Mouse (Mus musculus): ENCODE results near the gene Tex46. TPM values are rescaled to one million over a fixed set of nuclear protein-coding genes. Genes with fewer than 3 reads are reported as not detected.

Tex46 gene
- total RNA-seq, 2 experiments from 2014 or later = not detected

DNA sequence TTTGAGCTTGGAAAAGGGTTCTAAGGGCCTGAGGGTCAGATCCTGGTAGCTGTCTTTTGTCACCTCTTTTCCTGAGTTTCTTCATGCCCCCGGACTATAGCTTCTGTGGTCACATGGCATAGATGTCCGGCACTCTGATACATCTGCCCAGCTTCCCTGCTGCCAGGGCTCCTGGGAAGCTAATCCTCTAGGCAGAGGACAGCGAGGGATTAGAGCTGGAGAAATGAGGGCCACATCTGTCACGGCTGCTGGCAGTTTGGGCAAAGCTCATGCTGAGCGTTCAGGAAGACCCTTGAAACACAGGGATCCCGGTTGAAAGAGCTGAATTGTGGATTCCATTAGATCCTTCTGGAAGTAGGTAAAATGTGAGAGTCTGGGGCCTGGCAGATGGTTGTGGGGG, 12.2 kb downstream of the Tex46 start, which contains the start of gene Lactbl1:
Gene Lactbl1, plus strand, starts transcription at position 234 of the 400 bp plus-strand sequence.
- intact Hi-C loops (cut with DNase I; ENCODE audit: low total_unique reads) = loop anchor here (5.0 kb wide), 3 partner anchors 95 to 250 kb away; no protein-coding TSS in a partner anchor
- DNase-seq = no peak

DNA sequence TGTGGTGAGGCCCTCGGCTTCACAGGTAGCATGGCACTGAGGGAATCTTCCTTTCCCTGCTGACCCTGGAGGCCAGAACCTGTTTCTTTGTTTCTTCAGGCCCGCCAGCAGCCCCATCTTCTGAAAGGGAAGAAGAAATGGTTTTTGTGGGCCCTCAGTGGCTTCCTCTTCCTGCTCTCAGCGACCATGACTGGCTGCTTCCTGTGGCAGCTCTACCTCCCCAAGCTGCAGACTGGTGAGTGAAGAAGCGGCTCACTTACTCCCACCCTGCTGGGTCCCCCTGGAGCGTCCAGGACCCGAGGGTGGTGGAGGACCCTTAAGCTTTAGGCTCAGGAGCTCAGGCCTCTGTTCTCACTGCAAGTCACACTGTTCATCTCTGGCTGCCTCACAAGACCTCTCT, 16.4 kb downstream of the Tex46 start:
- intact Hi-C loops (cut with DNase I; ENCODE audit: low total_unique reads) = no loop called here
- DNase-seq = no peak

DNA sequence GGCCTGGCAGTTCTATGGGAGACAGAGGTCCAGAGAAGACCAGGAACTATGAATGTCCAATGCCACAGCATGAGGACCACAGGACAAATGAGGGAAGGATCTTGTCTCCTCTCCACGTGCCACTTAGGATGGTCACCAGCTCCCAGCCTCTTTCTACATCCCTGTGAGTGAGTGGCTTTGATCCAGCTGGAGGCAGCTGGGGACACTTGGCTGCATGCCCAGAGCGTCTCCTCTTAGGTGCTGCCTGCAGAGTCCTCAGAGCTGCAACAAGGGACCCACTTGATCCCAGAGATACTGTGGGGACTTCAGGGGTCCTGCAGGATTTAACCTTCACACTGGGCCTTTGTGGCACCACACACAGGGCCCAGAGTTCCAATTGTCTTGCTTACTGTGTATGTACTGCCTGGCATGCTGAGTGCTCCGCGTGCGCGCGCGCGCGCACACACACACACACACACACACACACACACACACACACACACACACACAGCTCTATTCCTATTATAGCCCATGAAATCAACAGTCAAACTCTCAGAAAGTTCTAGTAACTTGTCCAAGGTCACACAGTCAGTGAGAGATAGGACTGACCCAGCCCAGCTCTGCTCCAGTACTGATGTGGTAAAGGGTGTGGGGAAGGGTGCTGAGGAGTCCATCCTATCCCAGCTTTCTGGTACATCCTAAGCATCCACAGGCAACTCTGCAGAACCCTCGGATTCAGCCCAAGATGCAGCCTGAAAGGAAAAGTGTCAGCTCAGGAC, 21.2 kb downstream of the Tex46 start:
- no peak for DNase-seq
- intact Hi-C loops (cut with DNase I; ENCODE audit: low total_unique reads) = no loop called here

DNA sequence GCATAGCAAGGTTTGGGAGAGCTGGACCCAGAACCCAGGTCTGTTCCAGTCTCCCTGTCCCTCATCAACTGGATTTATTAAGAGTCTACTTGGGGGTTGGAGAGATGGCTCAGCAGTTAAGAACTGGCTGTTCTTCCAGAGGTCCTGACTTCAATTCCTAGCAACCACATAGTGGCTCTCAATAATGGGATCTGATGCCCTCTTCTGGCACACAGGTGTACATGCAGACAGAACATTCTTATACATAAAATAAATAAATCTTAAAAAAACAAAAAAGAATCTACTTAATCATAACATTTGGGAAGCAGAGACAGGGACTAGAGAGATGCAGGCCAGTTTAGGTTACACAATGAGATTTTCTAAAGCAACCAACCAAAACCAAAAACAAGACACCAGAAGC, 25.8 kb downstream of the Tex46 start:
- intact Hi-C loops (cut with DNase I; ENCODE audit: low total_unique reads) = no loop called here
- no peak for DNase-seq

DNA sequence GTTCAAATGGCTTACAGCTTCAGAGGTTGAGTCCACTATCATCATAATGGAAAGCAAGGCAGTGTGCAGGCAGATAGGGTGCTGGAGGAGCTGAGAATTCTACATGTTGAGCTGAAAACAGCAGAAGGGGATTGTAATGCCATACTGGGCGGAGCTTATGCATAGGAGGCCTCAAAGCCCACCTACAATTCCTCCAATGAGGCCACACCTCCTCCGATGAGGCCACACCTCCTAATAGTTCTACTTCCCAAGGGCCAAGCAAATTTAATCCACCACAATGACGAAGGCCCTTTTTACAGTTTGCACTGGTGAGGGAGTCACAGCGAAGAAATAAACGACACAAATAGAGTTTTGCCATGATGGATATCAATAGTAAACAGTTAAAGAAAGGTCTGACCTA, 26.3 kb downstream of the Tex46 start:
- no peak for DNase-seq
- intact Hi-C loops (cut with DNase I; ENCODE audit: low total_unique reads) = no loop called here

DNA sequence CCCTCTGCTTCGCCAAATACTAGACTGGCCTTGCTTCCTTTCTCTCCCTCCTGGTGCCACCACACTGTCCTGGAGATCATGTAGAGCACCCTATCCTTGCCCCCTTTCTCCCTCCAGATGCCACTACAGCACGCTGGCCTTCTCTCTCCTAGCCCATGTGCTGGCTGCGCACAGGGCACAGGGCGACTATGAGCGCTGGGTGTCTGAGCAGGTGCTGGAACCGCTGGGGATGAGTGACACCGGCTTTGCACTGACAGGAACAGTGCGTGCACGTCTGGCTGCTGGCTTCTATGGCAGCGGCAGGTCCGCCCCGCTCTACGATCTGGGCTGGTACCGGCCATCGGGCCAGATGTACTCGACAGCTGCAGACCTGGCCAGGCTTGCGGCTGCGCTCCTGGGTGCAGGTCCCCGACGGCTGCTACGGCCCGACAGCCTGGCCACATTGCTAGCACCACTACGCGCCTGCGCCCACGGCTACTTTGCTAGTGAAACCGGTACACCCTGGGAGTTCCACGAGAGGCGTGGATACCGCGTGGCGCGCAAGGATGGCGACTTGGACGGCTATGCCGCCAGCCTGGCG, 26.8 kb downstream of the Tex46 start:
- intact Hi-C loops (cut with DNase I; ENCODE audit: low total_unique reads) = no loop called here

DNA sequence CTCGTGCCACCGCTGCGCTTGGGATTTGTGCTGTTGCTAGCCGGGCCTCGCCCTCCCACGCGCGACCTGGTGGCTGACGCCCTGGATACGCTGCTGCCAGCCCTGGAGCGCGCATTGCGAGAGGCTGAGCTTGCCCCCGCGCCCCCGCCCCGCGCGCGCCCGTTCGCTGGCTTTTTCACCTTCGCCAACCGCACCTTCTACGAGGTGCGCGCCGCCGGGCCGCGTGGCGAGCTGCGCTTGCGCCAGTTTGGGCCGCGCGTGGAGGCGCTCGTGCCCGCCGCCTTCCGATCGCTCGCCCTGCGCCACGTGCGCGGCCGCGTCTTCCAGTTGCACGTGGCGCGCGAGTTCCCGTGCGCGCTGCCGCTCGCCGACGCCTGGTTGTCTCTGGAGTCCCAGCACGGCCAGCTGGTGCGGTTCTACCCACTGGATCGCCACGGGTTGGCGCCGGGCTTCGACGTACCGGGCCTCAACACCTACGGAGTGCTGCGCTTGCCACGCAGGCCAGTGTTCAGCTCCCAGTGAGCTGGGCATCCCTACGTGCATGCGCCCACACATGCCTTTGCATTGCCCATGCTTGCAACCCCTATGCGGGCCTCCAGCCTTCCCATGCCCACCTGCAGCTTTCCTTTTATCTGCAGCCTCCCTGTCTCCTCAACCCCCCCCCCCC, 27.5 kb downstream of the Tex46 start:
- DNase-seq = peak; percentile 20
- intact Hi-C loops (cut with DNase I; ENCODE audit: low total_unique reads) = no loop called here

More for the DNA sequence above, 26.8 kb downstream of the Tex46 start:
- no peak for DNase-seq

DNA sequence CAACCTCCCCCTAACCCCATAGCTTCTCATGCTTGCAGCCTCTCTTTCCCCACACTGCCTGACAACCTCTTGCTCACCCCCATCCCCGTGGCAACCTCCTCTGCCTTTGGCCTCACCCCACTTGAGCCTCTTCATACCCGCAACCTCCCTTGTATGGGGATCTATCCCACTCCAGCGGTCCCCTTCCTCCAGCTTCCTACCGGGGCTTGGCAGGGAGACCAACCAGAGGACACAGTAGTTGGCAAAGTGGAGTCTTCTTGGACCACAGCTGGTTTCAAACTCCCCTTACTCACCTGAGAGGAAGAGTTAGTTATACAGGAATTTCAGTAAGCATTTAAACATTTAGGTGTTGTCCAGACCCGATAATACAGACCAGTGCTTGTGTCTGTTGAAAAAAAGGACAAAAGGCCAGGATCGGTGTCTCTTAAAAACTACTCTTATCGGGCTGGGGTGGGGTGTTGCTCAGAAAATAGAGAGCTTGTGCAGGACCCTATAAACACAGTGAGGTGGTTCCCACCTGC, 28.1 kb downstream of the Tex46 start:
- intact Hi-C loops (cut with DNase I; ENCODE audit: low total_unique reads) = no loop called here
- no peak for DNase-seq

DNA sequence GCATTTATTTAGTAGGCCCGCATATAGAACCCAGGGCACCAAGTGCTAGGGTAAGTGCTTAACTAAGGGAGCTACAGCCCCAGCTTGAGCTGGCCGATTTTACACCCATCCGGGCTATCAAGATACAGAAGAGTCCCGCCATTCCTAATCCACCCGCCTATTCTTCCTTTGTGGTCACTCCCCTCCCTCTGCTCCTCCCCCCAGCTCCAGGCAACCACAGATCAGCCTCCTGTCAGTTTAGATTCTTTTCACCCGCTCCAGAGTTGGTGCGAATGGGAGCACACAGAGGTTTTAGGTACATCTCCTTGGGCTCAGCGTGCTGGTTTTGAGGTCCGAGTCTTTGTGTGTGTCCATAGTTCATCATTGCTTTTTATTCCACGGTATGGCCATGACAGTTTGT, 28.7 kb downstream of the Tex46 start:
- intact Hi-C loops (cut with DNase I; ENCODE audit: low total_unique reads) = no loop called here
- no peak for DNase-seq

DNA sequence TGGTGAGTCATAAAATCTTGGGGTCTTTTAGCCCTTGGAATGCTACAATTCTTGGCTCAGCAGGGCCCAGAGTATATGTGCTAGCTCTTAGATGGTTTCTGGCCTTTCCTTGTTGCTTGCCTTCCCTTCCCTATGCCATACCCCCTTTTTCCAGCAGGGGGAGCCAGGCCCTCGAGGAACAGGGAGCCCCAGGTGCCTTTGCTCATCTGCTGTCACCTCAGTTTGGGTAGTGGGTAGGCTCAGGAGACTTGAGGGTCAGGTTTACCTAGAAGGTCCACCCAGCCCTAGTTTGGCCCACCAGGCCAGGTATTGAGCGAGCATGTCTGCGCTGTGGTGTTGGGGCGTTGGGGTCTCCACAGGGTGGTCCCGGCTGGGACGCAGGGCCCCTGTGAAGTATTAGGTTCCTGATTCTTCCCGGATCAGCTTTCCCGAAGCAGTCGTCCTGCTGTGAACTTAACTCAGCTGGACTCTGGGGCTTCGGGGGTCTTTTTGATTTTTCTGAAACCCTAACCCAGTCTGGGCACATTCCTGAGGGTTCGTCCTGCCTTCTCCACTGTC, 38.8 kb downstream of the Tex46 start:
- intact Hi-C loops (cut with DNase I; ENCODE audit: low total_unique reads) = no loop called here
- peak; percentile 77 for DNase-seq

DNA sequence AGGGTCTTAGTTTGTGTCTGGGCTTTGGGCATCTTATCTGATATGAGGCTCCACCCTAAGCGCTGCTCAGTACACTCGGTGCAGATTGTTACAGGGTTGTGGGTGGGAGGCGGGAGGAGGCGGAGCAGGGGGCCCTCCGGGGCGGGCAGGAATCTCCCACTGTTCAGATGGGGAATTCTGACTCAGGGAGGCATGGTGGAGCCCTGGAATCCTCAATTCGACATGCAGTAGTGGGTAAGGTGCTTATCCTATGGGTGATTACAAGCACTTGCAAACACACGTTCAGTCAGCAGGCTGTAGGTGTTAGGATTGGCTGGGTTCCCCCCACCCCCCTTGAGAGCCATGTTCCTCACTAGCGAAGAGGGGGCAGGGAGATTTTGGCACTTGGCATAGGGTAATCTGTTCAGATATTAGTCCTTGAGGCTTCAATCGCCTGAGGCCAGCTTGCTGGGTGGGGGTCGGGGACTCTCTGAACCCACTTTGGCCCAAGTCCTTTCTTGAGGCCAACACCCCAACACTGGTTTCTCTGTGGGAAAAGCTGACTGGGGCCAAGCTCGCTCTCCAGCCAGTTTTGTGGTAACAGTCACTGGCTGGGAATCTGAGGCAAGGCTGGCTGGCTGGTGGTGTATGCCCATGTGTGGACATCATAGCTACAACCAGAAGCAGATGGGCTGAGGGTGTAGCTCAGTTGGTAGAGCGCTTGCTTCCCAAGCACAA, 39.4 kb downstream of the Tex46 start:
- intact Hi-C loops (cut with DNase I; ENCODE audit: low total_unique reads) = loop anchor here (10.0 kb wide), 1 partner anchor 425 kb away; no protein-coding TSS in a partner anchor

DNA sequence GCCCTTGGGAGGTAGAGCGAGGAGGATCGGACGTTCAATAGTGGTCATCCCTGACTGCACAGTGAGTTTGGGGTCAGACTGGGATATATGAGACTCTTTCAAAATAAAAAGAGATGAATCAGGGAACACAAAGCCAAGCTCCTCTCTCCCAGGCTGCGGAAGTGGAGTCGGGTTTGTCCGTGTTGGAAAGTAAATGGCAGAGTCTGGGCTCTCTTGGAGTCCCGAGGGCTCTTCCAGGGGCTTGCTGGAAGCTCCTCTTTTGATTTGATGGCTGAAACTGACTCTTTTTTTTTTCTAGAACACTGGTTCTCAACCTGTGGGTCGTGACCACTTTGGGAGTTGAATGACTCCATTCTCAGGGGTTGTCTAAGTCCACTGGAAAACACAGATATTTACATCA, 40.0 kb downstream of the Tex46 start:
- intact Hi-C loops (cut with DNase I; ENCODE audit: low total_unique reads) = loop anchor here (10.0 kb wide), 1 partner anchor 425 kb away; no protein-coding TSS in a partner anchor

More for the DNA sequence above, 39.4 kb downstream of the Tex46 start:
- no peak for DNase-seq

DNA sequence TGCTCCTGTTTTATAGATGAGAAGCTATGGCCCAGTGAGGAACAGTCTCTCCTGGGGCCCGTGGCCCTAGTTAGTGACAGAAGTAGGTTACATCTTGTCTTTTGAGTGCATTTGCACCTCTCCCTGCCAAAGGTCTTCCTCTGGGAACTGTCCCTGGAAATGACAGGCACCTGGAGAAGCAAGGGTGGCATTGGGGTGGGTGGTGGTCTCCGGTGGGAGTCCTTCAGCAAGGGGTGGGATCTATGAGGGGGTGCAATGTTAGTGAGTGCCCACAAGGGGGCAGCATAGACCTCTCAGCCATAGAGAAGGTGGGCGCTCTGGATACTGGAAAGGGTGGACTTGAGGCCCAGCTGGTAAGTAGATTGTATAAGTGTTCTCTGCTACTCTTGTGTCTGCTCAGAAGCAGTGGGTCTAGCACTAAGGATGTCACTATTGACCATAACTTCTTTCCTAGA, 41.1 kb downstream of the Tex46 start:
- intact Hi-C loops (cut with DNase I; ENCODE audit: low total_unique reads) = loop anchor here (10.0 kb wide), 1 partner anchor 423 kb away; no protein-coding TSS in a partner anchor
- DNase-seq = no peak

More for the DNA sequence above, 40.0 kb downstream of the Tex46 start:
- DNase-seq = no peak

DNA sequence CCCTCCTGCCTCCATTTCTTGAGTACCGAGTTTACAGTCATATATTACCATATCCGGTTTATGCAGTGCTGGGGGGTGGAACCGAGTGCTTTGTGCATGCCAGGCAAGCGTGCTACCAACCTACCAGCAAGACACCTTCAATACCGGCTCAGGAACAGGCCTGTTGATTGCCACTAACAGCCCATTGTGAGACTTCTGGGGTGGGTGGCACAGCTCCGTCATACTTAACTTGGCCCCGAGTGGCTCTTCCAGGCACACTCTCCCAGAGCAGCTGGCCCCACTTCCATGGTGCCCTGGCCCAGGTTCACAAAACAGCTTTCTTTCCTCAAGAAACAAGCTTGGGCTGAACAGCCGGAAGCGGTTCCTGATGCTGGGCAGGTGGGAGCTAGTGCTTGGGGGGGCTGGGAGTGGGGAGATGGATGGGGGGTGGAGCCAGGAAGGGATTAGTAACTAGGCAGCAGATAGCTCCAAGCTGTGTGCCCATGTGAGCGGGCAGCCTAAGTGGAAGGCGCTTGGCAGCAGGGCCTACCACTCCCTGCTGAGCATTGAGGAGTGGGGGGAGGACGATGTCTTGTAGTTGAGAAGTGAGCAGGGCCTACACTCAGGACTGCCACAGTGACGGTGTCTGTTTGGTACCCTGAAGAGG, 41.8 kb downstream of the Tex46 start:
- DNase-seq = no peak
- intact Hi-C loops (cut with DNase I; ENCODE audit: low total_unique reads) = loop anchor here (10.0 kb wide), 1 partner anchor 423 kb away; no protein-coding TSS in a partner anchor

DNA sequence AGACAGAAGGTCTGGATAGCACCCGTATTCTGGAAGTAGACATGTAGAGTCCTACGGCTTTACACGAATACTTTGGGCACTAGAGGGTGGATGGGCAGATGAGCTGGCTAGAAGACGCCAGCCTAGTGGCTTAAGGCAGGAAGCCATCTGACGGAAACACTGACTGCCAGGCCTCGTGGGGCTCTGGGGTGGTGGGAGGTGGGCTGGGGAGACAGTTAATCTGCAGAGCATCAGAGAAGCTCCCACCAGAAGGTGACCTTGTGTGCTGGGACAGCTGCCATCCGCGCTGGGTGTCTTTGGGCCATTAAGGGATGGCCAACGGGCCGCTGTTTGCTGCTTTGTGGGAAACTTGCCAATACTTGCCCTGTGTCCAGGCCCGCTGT, 42.3 kb downstream of the Tex46 start:
- no peak for DNase-seq
- intact Hi-C loops (cut with DNase I; ENCODE audit: low total_unique reads) = loop anchor here (10.0 kb wide), 1 partner anchor 422 kb away; no protein-coding TSS in a partner anchor

DNA sequence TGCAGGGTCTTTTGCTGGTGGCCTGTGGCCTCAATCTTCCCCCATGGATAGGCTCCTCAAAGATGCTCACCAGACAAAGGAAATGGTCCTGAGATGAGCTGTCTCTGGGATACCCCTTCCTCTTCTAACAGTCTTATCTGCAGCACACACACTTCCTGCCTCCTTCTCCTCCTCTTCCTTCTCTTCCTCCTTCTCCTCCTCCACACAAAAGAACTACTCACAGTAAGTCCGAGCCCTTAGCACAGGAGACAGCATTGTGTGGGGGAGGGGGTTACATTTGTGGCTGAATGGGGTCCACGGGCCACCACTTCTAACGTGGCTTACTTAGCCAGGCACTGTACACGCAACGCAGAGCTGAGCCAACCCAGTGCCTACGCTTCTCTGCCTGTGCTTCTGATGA, 42.8 kb downstream of the Tex46 start:
- intact Hi-C loops (cut with DNase I; ENCODE audit: low total_unique reads) = loop anchor here (10.0 kb wide), 1 partner anchor 422 kb away; no protein-coding TSS in a partner anchor
- no peak for DNase-seq

DNA sequence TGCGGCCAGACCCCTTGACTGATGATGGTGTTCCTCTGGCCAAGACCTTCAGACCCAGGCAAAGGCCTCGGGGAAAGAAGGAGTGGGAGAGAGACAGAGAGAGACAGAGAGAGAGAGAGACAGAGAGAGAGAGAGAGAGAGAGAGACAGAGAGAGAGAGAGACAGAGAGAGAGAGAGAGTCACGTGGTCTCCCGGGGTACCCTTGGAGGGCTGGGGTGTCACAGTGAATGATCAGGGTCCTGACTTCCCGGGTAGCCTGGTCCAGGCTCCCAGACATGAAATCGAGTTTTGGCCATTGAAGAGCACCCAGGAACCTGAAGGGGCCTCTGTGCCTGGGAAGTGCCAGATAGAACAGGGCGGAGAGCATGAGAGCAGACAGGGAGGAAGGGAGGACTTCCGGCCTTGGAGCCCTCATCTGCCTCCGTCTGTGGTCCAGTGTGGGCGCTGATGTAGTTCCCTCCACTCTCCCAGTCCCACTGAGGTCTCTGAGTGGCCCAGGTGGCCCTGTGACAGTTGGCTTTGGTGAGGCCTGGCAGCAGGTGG, 43.5 kb downstream of the Tex46 start:
- intact Hi-C loops (cut with DNase I; ENCODE audit: low total_unique reads) = loop anchor here (10.0 kb wide), 1 partner anchor 421 kb away; no protein-coding TSS in a partner anchor
- no peak for DNase-seq

DNA sequence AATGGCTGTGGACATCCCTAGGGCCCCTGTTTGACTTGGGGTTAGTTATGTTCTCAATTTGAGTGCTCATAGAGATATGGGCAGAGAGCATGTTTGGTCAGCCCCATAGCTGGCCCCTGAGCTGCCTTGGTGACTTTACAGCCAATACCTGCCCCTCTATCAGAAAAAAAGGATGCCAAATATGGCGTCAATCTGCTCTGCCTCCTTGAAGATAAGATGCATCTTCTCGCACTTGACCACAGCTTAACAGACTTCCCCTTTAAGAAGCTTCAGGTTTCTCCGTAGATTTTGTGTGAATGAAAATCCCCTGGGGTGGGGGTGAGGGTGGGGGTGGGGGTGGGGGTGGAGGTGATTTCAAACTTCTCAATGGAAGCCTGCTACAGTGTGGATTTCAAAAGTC, 47.7 kb downstream of the Tex46 start:
- DNase-seq = no peak
- intact Hi-C loops (cut with DNase I; ENCODE audit: low total_unique reads) = loop anchor here (10.0 kb wide), 1 partner anchor 417 kb away; no protein-coding TSS in a partner anchor

Data from gastrocnemius, postnatal 14 days (tissue).